Mouse (Mus musculus): Measurements from ENCODE around the gene Clspn. TPM values are rescaled to one million over a fixed set of nuclear protein-coding genes. Genes with fewer than 3 reads are reported as not detected.
"Not testable (repeated sequence)": the region's sequence is repeated elsewhere in the genome, so short reads cannot be mapped to it uniquely, and the experiment has no call there.

Clspn gene
- polyA plus RNA-seq, 1 experiment from 2014 or later, result 20.6 TPM

GRCm38 (mm10) chr4:126526164-126526563 is 30.6 kb upstream of the Clspn start:
- H3K4me1 ChIP-seq (ENCODE audit: insufficient read depth), result no peaks in the 10 kb centered on the region
- H3K36me3 ChIP-seq (replicated peaks; ENCODE audit: insufficient read depth, low read length), result no peaks in the 10 kb centered on the region
- H3K27me3 ChIP-seq (ENCODE audit: insufficient read depth, low read length), result no peaks in the 10 kb centered on the region
- H3K4me3 ChIP-seq (ENCODE audit: low read depth, low read length), result no peak overlapping the region
- H3K27ac ChIP-seq (ENCODE audit: low read depth), result no peak overlapping the region
- WGBS (ENCODE audit: insufficient replicate concordance), result 76% methylated on average over 3 of the region's 3 CpGs
- no peak for ATAC-seq
- no peak for DNase-seq
- no peaks in the 10 kb centered on the region for H3K9me3 ChIP-seq (ENCODE audit: low read length)
- no peak overlapping the region for H3K9ac ChIP-seq (replicated peaks)
- no peak overlapping the region for H3K4me2 ChIP-seq (ENCODE audit: low read depth, low read length)
- TF ChIP-seq CTCF (IDR thresholded peaks at IDR 0.05; ENCODE audit: low read depth) (no peak), EP300 (IDR thresholded peaks at IDR 0.05; ENCODE audit: low read depth) (no peak)

GRCm38 (mm10) chr4:126526828-126527227 is 29.9 kb upstream of the Clspn start:
- H3K27me3 ChIP-seq (ENCODE audit: insufficient read depth, low read length), result no peaks in the 10 kb centered on the region
- no peak overlapping the region for H3K9ac ChIP-seq (replicated peaks)
- no peaks in the 10 kb centered on the region for H3K36me3 ChIP-seq (replicated peaks; ENCODE audit: insufficient read depth, low read length)
- no peak overlapping the region for H3K4me3 ChIP-seq (ENCODE audit: low read depth, low read length)
- WGBS (ENCODE audit: insufficient replicate concordance), result 87% methylated on average over 5 of the region's 5 CpGs
- TF ChIP-seq CTCF (IDR thresholded peaks at IDR 0.05; ENCODE audit: low read depth) (peak; percentile 19; the same call in 1 of the 2 replicates), EP300 (IDR thresholded peaks at IDR 0.05; ENCODE audit: low read depth) (no peak)
- DNase-seq (no peak), ATAC-seq (no peak)
- H3K4me2 ChIP-seq (ENCODE audit: low read depth, low read length), result no peak overlapping the region
- H3K27ac ChIP-seq (ENCODE audit: low read depth), result no peak overlapping the region
- H3K4me1 ChIP-seq (ENCODE audit: insufficient read depth), result no peaks in the 10 kb centered on the region
- H3K9me3 ChIP-seq (ENCODE audit: low read length), result no peaks in the 10 kb centered on the region

GRCm38 (mm10) chr4:126532292-126532691 is 24.4 kb upstream of the Clspn start:
- WGBS (ENCODE audit: insufficient replicate concordance), result 51% methylated on average over 5 of the region's 5 CpGs
- Histone ChIP-seq H3K4me1 (ENCODE audit: insufficient read depth) (peaks cover 3% of the 10 kb centered on the region; the same call in 1 of the 2 replicates), H3K9me3 (ENCODE audit: low read length) (no peaks in the 10 kb centered on the region), H3K4me2 (ENCODE audit: low read depth, low read length) (peak overlapping the region; percentile 75), H3K36me3 (replicated peaks; ENCODE audit: insufficient read depth, low read length) (no peaks in the 10 kb centered on the region), H3K9ac (replicated peaks) (peak overlapping the region; percentile 70), H3K27me3 (ENCODE audit: insufficient read depth, low read length) (no peaks in the 10 kb centered on the region), H3K27ac (ENCODE audit: low read depth) (no peak overlapping the region), H3K4me3 (ENCODE audit: low read depth, low read length) (peak overlapping the region; percentile 71)
- no peak for TF ChIP-seq EP300 (IDR thresholded peaks at IDR 0.05; ENCODE audit: low read depth)
- TF ChIP-seq CTCF (IDR thresholded peaks at IDR 0.05; ENCODE audit: low read depth), result no peak
- DNase-seq (no peak), ATAC-seq (no peak)

- H3K27me3 ChIP-seq (ENCODE audit: insufficient read depth, low read length), result no peaks in the 10 kb centered on the region
- TF ChIP-seq EP300 (IDR thresholded peaks at IDR 0.05; ENCODE audit: low read depth) (no peak), CTCF (IDR thresholded peaks at IDR 0.05; ENCODE audit: low read depth) (no peak)
- peak; percentile 72 for DNase-seq
- peak within 1 kb of the TSS; percentile 70 for H3K9ac ChIP-seq (replicated peaks)
- peak; percentile 83 for ATAC-seq
- peaks cover 6% of the 10 kb centered on the region; the same call in 1 of the 2 replicates for H3K4me1 ChIP-seq (ENCODE audit: insufficient read depth)
- 2% methylated on average over 53 of the region's 120 CpGs for WGBS (ENCODE audit: insufficient replicate concordance)
- H3K36me3 ChIP-seq (replicated peaks; ENCODE audit: insufficient read depth, low read length), result no peaks in the 10 kb centered on the region
- H3K4me3 ChIP-seq (ENCODE audit: low read depth, low read length), result peak within 1 kb of the TSS; percentile 71
- H3K27ac ChIP-seq (ENCODE audit: low read depth), result peak within 1 kb of the TSS; percentile 50
- peak within 1 kb of the TSS; percentile 75 for H3K4me2 ChIP-seq (ENCODE audit: low read depth, low read length)
- no peaks in the 10 kb centered on the region for H3K9me3 ChIP-seq (ENCODE audit: low read length)
These were observed 23.7 kb upstream of the Clspn start, which contains the start of gene Ago4 for GRCm38 (mm10) chr4:126532827-126533728. TSS of gene Ago4 (minus strand) at chr4:126533472.

- Histone ChIP-seq H3K9ac (replicated peaks) (peak overlapping the region; percentile 70; the same call in 1 of the 2 replicates), H3K36me3 (replicated peaks; ENCODE audit: insufficient read depth, low read length) (no peaks in the 10 kb centered on the region), H3K27me3 (ENCODE audit: insufficient read depth, low read length) (no peaks in the 10 kb centered on the region), H3K4me1 (ENCODE audit: insufficient read depth) (peaks cover 6% of the 10 kb centered on the region; the same call in 1 of the 2 replicates), H3K9me3 (ENCODE audit: low read length) (no peaks in the 10 kb centered on the region), H3K4me2 (ENCODE audit: low read depth, low read length) (peak overlapping the region; percentile 75), H3K27ac (ENCODE audit: low read depth) (no peak overlapping the region), H3K4me3 (ENCODE audit: low read depth, low read length) (peak overlapping the region; percentile 71)
- DNase-seq (no peak), ATAC-seq (peak; percentile 13; the same call in 1 of the 2 replicates)
- WGBS (ENCODE audit: insufficient replicate concordance), result 23% methylated on average over 7 of the region's 7 CpGs
- TF ChIP-seq EP300 (IDR thresholded peaks at IDR 0.05; ENCODE audit: low read depth) (no peak), CTCF (IDR thresholded peaks at IDR 0.05; ENCODE audit: low read depth) (no peak)
These were observed 23.0 kb upstream of the Clspn start for GRCm38 (mm10) chr4:126533729-126534070.

GRCm38 (mm10) chr4:126535631-126536030 is 21.1 kb upstream of the Clspn start:
- H3K4me1 ChIP-seq (ENCODE audit: insufficient read depth); DNase-seq; H3K27ac ChIP-seq (ENCODE audit: low read depth); H3K9me3 ChIP-seq (ENCODE audit: low read length); ATAC-seq; H3K36me3 ChIP-seq (replicated peaks; ENCODE audit: insufficient read depth, low read length); H3K9ac ChIP-seq (replicated peaks); H3K4me3 ChIP-seq (ENCODE audit: low read depth, low read length); H3K4me2 ChIP-seq (ENCODE audit: low read depth, low read length); H3K27me3 ChIP-seq (ENCODE audit: insufficient read depth, low read length): not testable (repeated sequence)
- WGBS (ENCODE audit: insufficient replicate concordance), result 86% methylated on average over 7 of the region's 7 CpGs
